Mouse (Mus musculus): ENCODE data around the gene Zfp715.
"Not testable (repeated sequence)": the region's sequence is repeated elsewhere in the genome, so short reads cannot be mapped to it uniquely, and the experiment has no call there.

GRCm38 (mm10) chr7:43250718-43251117 is 62.4 kb downstream of the Zfp715 start:
- TF ChIP-seq CTCF (IDR thresholded peaks at IDR 0.05; ENCODE audit: low read depth) = peak; percentile 32; the same call in 1 of the 2 replicates
- TF ChIP-seq EP300 (IDR thresholded peaks at IDR 0.05; ENCODE audit: low read depth) = not testable (repeated sequence)

All from liver, postnatal 0 days (tissue).